Mouse (Mus musculus) megakaryocyte-erythroid progenitor cell, adult 5-6 weeks (primary cell): Measurements from ENCODE around the gene Spc25. TPM values are rescaled to one million over a fixed set of nuclear protein-coding genes. Genes with fewer than 3 reads are reported as not detected.
A peak's percentile ranks its signal among the peaks of the same experiment; 100 is the strongest.

Experiments
- ATAC-seq: replicated peaks from 2 replicates; pipeline ENCODE4 v1.8.0; 2016; ENCODE audit warnings: mild to moderate bottlenecking, inconsistent platforms; ENCODE audit not compliant: severe bottlenecking, poor library complexity, low FRiP score, low TSS enrichment
- total RNA-seq, 2 experiments: library from RNA; stranded (forward) in 1 of 2; stranded (reverse) in 1 of 2; fragments of 200-1000, 215-1000 nt in 1 of 2; fragments of >200 nt in 1 of 2; fragmentation: Nextera tagmentation in 1 of 2; gene quantifications; 2 replicates each; pipeline ENCODE4 v1.2.3; 2014 to 2017

Spc25 gene
- total RNA-seq (2014; fragmentation: Nextera tagmentation) (46.4 and 64.2 TPM in 2 replicates), total RNA-seq (2017) (88.6 and 110 TPM in 2 replicates)

GRCm38 (mm10) chr2:69205791-69206351 is at the start of gene Spc25:
TSS of gene Spc25 (minus strand) at chr2:69206194.
- peak; percentile 99 for ATAC-seq

- no peak for ATAC-seq
These were observed 42.3 kb upstream of the Spc25 start for GRCm38 (mm10) chr2:69248221-69248755.

GRCm38 (mm10) chr2:69247081-69247480 is 41.1 kb upstream of the Spc25 start:
- no peak for ATAC-seq

GRCm38 (mm10) chr2:69244924-69245323 is 38.9 kb upstream of the Spc25 start:
- ATAC-seq: no peak

GRCm38 (mm10) chr2:69239315-69239714 is 33.3 kb upstream of the Spc25 start:
- no peak for ATAC-seq

GRCm38 (mm10) chr2:69234976-69235678 is 29.1 kb upstream of the Spc25 start:
- ATAC-seq: no peak

- no peak for ATAC-seq
These were observed 26.1 kb upstream of the Spc25 start for GRCm38 (mm10) chr2:69232101-69232500.

GRCm38 (mm10) chr2:69230137-69230536 is 24.1 kb upstream of the Spc25 start:
- ATAC-seq: no peak

GRCm38 (mm10) chr2:69228635-69229034 is 22.6 kb upstream of the Spc25 start:
- no peak for ATAC-seq

- no peak for ATAC-seq
These were observed 20.9 kb upstream of the Spc25 start for GRCm38 (mm10) chr2:69226876-69227275.

- no peak for ATAC-seq
These were observed 18.7 kb upstream of the Spc25 start for GRCm38 (mm10) chr2:69224724-69225123.

GRCm38 (mm10) chr2:69222815-69223214 is 16.8 kb upstream of the Spc25 start:
- no peak for ATAC-seq

- no peak for ATAC-seq
These were observed 15.9 kb upstream of the Spc25 start for GRCm38 (mm10) chr2:69221868-69222416.

GRCm38 (mm10) chr2:69215242-69215641 is 9.2 kb upstream of the Spc25 start:
- ATAC-seq: no peak

- ATAC-seq: no peak
These were observed 6.7 kb upstream of the Spc25 start for GRCm38 (mm10) chr2:69212652-69213051.

- ATAC-seq: no peak
These were observed 4.8 kb upstream of the Spc25 start, which contains the start of gene G6pc2 for GRCm38 (mm10) chr2:69210773-69211172. TSS of gene G6pc2 (plus strand) at chr2:69211073.

- no peak for ATAC-seq
These were observed 3.7 kb upstream of the Spc25 start for GRCm38 (mm10) chr2:69209684-69210083.

- peak; percentile 60; the same call in 1 of the 2 replicates for ATAC-seq
These were observed 529 bp upstream of the Spc25 start for GRCm38 (mm10) chr2:69206523-69206922.

- peak; percentile 2; the same call in 1 of the 2 replicates for ATAC-seq
These were observed 809 bp downstream of the Spc25 start for GRCm38 (mm10) chr2:69205185-69205584.

- no peak for ATAC-seq
These were observed 12.4 kb downstream of the Spc25 start for GRCm38 (mm10) chr2:69193555-69193954.
